Mouse (Mus musculus) small intestine, adult 2 months (tissue): Measurements from ENCODE around the gene Bcas2.

Experiments used
- CTCF ChIP-seq: fragments of 200-500 bp; IDR thresholded peaks from 2 replicates; pipeline ENCODE4 v1.5.1; 2012; ENCODE audit warnings: low read depth, mild to moderate bottlenecking, control low read depth, inconsistent platforms, low read length, moderate library complexity, mixed read lengths; ENCODE audit not compliant: insufficient replicate concordance, insufficient read length; ENCODE audit errors: extremely low read depth
- POLR2A ChIP-seq: fragments of 200-500 bp; IDR thresholded peaks from 2 replicates; pipeline ENCODE4 v1.6.1; 2012; ENCODE audit warnings: low read depth, mild to moderate bottlenecking, control low read depth, inconsistent platforms, low read length, moderate library complexity

- TF ChIP-seq POLR2A (no peak), CTCF (no peak)
Measured at GRCm38 (mm10) chr3:103227729-103228128, 56.3 kb downstream of the Bcas2 start.
